Mouse (Mus musculus) kidney, postnatal 14 days (tissue): ENCODE data around the gene Magi2.

Experiments used
- DNase-seq: peaks from one replicate; pipeline ENCODE4 v3.0.0; 2022; ENCODE audit warnings: mixed read lengths

Magi2 gene

DNA sequence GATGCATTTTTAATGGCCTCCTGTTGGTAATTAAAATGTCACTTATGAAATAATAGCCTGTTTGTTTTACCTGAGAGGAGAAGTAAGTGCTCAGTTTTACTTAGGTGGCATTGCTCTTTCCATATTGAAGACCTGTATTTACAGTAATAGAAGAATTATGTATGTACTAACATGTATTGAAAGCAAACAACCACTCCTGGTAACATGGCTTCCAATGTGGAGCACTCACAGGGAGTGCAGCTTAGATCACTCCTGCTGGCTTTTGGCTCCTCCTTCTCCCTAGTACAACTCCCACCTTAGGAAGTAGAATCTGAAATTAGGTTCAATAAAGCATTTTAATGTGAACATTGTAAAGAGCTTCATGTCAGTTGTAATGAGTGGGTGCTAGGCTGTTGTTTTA is 877.0 kb downstream of the Magi2 start:
- no peak for DNase-seq

DNA sequence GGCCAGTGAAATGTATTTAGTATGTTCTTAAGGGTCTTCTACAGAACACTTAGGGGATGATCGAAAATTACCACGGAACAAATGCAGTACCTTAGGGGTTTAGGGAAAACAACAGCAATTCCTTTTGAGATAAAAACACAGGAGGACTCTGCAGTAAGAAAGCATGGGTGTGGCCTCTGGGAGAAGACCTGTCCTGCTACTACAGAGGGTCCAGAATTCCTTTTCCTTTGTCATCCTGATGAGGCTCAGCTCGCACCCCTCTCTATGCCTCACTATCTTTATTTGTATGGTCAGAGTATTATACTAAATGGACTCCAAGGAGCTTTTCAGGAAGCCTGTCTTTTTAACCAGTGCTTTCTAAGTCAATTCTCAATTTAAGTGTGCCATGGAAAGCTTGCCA is 877.7 kb downstream of the Magi2 start:
- DNase-seq: no peak

DNA sequence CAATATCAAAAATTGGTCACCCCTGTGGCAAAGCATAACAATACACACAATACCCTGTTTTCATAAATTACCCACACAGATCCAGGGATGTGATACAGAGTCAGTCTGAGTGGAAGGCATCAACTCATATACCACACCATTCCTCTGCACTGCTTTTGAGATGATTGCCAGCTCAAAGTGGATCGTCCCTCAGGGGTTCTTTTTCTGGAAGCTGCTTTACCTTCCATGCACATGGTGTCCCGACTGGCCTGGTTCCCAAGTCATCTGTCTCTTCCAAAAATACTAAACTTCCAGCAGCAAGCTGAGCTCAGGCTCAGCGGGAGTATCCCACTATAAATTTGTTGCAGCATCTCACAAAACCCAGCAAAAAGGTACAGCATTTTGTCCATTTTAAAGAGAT is 882.7 kb downstream of the Magi2 start:
- no peak for DNase-seq

DNA sequence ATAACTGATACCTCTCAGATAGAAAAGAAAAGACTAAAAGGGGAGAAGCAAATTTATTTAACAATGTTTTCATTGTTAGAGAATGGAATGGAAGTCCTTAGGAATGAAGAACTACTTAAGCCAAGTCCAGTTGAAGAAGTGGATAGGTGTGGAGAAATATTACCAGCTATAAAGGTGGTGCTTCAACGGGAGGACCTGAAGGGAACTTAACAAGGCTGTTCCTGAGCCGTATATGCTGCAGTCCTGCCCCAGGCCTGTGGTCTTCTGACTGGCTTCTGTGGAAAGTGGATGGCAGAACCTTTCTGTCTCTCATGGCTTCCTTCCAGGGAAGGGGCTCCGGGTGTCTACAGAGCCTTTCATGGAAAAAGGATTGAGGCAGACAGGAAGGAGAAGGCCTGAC is 890.3 kb downstream of the Magi2 start:
- DNase-seq: no peak

DNA sequence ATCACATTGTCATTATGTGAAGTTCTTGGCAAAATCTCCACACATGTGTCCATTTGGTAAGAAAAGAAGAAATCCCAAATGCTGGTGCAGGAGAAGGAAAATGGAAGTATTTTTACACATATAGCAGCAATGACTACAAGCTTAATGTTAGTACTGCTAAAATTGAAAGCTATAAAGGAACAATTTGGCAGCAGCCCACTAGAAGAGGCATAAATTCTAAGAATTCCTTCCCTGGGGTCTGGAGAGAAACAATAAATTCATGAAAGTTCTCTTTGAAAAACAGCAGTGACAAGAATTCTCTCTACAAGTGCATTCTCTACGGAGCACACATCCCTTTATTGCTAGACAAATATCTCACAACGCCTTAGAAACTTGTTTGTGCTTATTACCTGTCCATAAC is 913.4 kb downstream of the Magi2 start:
- DNase-seq: no peak

DNA sequence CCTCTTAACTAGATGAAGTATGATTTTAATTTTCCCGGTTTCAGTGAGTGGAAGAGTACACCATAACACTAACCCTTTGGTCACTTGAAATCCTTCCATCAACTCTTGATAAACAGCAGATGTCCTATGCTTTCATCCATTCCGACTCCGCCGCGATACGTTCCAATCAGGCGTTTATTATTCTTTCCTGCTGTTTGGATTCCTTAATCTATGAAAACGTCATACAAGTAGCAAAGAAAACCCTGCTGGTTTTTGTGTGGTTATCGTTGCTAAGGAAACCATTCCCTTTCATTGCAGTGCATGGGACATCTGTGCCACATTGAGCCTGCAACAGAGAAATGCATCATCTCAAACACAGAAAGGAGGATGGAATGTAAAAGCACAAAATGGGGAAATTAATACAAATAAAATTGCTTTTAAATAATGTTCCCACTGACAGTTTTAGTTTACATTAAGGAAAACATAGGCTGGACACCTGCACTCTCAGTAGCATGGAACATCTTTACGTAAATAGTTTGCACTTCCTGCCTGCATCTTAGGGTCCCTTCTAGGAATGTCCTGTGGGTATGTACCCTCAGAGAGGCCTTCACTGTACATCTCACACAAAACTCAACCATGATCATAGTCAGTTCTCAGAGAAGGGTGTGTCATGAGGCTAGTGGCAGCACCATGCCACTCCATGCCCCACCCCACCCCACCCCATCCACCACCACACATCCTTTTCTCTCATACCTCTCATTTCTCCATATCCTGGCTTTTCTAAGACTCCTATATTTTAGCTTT is 914.0 kb downstream of the Magi2 start:
- no peak for DNase-seq

DNA sequence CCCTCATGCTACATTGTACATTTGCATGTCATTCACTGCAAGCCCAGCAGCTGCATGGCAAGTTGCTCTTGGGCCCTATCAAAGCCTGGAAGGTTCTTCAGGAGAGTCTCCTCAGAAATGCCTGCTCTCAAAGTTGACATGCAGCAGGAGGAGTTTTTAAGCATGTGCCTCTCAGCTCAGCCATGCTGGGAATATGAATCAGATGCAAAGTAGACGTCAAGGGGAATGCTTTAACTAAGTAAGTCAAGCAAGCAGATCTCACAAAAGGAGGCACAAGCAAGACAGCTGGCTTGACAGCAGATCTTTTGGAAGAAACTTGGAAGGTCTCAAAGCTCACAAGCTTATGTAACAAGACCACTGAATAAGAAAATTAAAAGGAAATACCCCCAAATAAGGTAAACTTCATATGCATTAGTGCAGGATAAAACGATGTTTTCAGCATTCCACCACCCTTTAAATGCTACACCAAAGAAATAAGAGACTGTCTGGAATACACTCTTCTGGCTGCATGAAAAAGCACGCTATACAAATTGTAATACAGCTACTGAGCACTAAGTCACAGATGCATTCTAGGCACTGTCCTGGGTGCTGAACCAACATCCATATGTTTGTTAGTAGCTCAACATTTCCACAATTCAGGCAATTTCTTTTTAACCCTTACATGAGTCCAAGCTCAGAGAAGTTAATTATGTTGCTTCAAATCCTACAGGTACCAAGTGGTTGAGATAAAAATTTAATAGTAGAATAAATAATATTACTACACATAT is 926.7 kb downstream of the Magi2 start:
- DNase-seq: no peak

DNA sequence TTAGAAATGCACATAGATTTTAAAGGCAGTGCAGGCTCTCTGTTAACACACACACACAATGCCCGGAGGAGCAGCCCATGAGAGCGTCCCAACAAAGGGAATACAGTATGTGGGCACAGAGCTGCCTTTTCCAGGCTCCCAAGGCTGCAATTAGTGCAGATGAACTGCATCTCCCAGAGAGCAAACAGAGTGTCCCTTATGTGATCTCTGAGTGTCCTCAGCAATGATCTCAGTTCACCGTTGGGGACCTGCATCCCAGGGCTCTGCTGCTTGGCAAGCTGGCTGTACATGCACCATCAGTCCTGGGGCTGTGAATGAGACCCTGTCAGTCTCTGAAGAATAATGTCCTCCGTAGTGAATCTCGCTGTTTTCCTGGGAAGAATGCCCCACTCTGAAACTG is 969.9 kb downstream of the Magi2 start:
- DNase-seq: no peak

DNA sequence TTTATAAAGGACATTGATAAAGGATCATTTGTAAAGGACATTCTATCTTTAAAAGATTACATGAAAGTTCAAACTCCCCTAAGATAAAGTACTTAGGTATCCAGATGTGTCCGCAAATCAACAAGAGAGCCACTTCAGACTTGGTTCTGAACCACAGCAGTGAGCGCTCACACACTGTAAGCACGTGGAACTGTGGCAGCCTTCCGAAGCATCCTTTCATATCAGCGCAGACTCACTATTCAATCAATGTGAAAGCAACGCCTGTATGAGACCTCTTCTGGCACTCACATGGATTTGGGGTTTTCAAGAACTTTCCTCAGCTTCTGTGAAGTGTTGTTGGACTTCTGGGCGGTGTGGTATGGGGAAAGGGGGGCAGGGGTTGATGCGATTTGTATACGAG is 970.6 kb downstream of the Magi2 start:
- no peak for DNase-seq

DNA sequence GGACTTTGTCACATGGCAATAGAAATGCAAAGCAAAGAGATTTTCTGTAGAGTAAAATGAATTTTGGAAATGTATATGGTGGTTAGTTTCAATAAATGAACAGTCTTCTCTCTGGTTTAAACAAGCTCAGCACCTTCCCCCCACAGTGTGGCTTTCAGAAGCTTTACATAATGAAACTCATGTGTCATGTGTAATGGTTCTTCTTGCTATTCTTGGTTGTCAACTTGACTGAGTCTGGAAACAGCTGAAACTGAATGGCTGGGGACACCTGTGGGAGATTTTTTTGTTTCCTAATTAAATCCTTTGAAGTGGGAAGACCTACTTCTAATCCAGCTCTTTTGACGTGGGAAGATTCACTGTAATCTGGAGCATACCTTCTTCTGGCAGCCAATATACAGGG is 974.5 kb downstream of the Magi2 start:
- DNase-seq: no peak

DNA sequence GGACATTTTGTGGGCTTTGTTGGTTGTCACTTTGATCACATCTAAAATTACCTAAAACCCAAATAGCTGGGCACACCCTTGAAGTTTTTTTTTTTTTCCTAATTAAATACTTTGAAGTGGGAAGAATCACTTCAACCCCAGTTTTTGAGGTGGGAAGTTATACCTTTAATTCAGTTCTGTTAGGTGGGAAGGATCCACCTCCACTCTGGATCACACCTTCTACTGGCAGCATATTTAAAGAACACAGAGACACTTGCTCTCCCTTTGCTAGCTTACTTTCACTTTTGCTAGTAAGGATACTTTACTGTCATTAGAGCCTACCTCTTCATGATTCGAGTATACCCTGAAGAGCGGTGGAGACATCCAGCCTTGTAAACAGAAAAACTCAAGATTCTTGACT is 981.3 kb downstream of the Magi2 start:
- no peak for DNase-seq

DNA sequence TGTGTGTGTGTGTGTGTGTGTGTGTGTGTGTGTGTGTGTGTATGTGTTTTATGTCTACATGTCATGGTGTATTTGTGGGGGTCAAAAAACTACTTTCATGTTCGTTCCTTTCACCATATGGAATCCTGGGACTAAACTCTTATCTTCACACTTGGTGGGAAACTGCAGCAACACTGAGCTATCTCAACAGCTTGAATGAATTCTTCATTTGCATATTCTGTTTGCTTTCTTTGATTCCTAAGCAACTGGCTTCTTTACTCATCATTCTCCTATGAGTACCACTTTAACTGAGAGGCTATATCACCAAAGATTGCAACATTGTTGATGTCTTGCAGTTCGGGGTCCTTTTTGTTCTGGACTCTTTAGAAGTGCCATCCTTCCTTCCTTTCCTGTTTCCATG is 986.5 kb downstream of the Magi2 start:
- DNase-seq: no peak

DNA sequence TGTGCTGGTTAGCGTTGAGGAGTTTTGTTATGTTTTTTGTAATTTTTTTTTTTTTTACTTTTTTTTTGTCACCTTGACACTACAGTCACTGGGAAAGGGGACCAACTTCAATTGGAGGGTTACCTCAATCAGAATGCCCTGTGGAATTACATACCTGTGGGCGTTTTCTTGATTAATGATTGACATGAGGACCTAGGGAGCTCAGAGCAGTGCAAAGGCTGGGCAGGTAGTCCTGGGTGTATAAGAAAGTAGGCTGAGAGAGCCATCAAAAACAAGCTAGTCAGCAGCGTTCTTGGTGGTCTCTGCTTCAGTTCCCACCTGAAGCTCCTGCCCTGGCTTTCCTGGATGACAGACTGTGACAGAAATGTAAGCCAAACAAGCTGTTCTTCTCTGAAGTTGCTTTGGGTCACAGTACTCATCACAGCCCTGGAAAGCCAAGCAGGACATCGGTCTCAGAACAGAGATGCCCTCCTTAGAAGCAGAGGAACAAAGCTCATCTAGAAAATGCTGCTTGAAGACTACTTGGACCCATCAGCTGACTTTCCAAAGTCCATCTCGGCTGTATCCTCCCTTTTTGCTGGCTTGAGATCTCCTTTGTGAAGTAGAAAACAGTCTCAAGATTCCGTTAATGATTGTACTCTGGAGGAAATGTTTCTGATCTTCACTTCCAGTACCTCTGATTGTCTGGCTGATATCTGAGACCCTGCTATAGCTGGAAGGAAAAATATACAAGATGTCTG is 999.8 kb downstream of the Magi2 start:
- DNase-seq: peak; percentile 39

DNA sequence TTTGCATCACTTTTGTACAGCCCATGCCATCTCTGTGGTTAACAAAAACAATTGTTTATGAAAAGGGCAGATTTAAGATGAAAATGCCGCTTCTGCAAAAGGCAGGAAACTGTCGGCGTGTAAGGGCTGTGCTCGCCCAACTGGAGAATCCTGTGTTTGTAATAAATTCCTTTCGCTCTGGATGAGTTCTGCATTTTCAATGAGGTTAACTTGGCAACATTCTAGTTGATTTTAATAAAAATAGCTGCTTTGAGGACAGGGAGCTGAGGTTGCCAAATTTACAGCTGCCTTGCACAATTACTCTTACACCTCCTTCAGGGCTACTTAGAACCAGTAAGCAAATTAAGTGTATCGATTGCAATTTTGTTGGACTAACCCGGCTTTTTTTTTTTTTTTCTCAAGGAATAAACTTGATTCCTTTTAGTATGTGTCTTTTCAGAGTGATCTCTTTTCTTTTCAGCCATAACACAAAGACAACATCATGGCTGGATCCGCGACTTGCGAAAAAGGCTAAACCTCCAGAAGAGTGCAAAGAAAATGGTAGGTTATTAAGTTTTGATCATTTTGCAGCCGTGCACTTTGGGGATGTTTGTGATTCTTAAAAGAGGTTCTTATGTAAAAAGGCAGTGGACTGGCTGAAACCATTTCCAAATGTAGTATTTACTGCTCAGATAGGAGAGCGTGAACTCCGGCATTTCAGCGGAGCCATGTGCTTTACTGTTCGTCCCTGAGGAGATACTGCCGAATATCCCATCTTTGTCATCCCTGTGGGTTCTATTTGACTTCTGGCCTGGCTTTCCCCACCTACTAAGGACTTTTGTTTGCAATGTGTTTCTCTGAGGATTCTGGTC is 1001.3 kb downstream of the Magi2 start:
- DNase-seq: peak; percentile 15

DNA sequence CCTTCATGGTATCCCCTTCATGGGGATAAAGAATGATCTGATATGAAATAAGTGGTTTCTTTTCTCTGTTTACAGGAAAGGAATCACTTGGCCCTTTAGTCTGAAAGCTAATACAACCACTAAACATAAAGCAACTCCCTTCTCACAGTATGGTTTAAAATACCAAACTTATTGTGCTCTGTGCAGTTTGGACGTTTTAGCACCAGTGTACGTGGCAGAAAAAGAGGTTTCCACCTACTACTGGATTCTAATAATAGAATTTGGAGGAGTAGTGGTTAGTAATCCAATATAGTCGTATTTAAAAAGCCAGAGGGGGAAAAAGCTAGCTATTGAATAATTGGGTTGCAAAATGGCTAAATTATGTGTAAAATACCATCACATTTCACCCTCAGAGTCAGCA is 1005.1 kb downstream of the Magi2 start:
- DNase-seq: no peak

DNA sequence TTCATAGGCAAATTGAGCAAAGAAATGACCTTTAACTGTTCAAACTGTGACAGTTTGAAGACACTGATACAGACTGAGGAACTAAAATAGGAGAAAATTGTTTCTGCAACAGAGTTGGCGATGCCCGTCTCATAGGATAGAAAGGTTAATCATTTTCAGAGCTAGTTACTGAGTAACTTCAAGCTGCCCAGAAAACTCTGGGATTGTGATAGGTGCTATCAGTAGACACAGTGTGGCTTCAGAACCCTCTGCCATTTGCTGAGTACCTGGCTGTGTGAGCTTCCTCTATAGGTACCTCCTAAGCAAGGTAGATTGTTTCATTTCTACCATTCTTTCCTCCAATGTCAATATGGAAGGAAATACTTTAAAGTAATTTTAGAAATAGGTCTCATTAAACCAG is 1014.7 kb downstream of the Magi2 start:
- DNase-seq: no peak

DNA sequence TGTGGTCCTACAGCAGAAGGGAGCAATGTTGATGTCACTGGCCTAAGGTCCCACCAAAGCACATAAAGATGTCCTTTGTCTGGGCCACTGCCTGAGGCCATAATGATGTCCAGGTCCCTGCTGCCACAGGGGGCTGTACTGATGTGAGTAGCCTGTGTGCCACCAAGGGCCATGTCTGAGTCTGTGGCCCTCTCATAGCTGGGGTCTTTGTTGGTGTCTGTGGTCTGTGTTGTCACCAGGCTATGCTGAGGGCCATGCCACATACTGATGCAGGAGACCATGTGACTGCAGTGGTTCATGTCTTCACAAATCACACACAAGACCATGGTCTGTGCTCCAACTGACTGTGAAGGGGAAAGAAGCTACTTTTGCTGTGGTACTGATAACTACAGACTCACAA is 1015.7 kb downstream of the Magi2 start:
- no peak for DNase-seq

DNA sequence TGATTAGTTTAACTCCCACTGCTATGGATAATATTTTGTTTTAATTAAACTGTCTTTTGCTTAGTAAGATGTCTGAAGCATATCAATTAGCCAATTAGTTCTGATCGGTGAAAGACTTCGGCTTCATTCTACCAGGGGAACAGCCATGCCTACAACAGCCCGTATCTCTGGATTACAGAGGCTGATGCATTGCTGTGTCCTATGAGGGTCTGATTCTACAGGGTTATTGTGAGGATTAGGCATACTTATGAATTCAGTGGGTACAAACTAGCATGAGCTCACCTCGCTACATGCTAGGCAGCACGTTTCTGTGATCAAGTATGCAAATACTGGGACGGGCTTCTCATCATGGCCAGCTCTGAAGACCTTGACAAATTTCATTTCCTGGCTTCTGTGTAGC is 1022.5 kb downstream of the Magi2 start:
- DNase-seq: no peak

DNA sequence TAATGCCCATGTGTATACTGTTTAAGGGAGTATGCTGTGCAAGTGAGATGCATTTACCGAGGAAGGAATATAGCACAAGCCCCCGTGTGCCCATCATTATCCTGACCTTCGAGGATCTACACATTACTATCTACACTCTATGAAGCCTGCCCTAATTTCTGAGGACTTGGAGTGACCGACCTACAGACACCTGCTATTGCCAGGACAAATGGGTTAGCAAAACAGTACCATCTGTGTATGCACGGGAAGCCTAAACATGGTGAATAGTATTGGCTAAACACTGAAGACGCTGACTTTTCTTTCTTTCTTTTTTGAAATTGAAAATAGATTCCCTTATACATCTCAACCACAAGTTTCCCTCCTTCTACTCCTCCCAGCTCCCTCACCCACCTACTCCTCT is 1024.7 kb downstream of the Magi2 start:
- DNase-seq: no peak

DNA sequence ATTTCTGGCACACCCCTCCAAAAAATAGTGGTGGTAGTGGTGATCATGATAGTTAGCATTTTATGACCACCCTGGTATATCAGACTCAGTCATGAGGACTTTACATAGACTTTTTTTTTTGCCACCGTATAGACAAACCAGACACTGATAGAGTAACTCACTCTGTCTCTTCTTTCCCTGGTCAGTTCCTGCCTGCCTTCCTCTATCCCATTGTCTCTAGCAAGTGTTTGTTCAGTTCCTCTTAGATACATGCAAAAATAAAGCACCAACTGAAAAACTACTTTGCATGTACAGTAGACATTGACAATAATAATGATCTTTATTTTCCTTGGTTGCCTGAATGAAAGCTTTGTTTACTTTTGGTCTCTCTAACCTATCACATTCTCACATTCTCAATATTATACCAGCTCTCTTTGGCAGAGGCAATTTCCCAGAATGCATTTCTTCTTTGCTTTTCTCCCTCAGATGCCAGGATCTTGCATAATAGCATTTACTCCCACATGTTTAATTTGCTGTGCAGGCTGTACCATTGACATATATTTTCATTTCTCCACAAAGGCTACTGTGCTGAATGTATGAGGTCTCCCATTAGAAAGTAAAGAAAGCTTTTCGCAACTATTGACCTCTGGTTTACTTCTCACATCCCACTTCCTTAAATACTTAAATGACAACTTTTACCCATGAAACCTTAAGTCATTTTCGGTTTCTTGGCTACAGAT is 1029.5 kb downstream of the Magi2 start:
- no peak for DNase-seq

DNA sequence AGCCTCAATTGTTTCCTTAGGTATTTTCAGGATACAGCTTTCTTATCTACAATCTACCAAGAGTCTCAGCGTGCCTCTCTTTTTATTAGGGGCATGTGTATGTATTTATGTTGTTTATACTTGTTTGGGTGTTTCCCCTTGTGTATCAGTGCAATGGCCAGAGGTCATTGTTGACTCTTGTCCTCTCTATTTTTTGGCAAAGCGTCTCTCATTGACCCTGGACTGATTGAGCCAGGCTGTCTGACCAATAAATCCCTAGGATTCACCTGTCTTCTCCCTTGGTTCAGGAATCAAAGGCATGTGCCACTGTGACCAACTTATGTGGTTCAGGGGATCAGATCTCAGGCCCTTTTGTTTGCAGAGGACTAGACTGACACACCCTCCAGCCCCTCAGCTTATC is 1030.1 kb downstream of the Magi2 start:
- no peak for DNase-seq

DNA sequence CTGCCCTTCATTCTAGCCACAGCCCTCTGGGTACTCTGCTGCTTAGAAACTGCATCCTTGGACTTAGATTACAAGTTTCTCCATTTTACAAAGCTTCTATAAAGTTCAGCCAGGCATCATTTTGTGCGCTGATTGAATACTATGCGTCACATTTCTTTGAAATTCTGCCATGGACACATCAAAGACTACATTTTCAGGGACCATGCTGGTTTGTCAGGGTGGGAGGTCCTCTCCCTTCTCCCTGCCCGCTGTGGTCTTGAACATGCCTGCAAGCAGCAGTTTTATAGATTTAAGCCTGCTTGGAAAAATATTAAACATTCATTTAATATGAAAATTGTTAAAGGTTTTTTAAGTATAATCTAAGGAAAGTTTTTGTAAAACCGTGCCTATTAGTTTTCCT is 1030.6 kb downstream of the Magi2 start:
- DNase-seq: no peak
